8 mouse cellular contexts compared by ENCODE assay signal in genomic region chr16:36041625-36042020, GRCm38 (mm10). TPM values are rescaled to one million over a fixed set of nuclear protein-coding genes. Genes with fewer than 3 reads are reported as not detected.
DNase-seq lines count a peak whose midpoint lies in the region; ATAC-seq and TF ChIP-seq lines count a peak whose summit lies in the region.

No protein-coding gene starts in this region.

- H3K9ac ChIP-seq in embryonic facial prominence, embryonic 13.5 days, result peak overlapping the region; percentile 78
- H3K9ac ChIP-seq in intestine, embryonic 14.5 days (ENCODE audit: low read length), result peak overlapping the region; percentile 67

- ATAC-seq in embryonic facial prominence, embryonic 13.5 days (ENCODE audit: insufficient number of reproducible peaks, insufficient read depth, low FRiP score, low TSS enrichment, low read depth), result no peak
- ATAC-seq in intestine, embryonic 14.5 days (replicated peaks; ENCODE audit: low FRiP score, low TSS enrichment, low read depth), result no peak
- no peak for ATAC-seq in CD4-positive, CD25-positive, alpha-beta regulatory T cell, adult 4 months

- H3K4me3 ChIP-seq in lung, adult 2 months (replicated peaks; ENCODE audit: extremely low read depth, low read depth, low read length), result peak overlapping the region; percentile 83
- peak overlapping the region; percentile 62 for H3K4me3 ChIP-seq in embryonic facial prominence, embryonic 13.5 days
- peak overlapping the region; percentile 65 for H3K4me3 ChIP-seq in intestine, embryonic 14.5 days (ENCODE audit: low read depth, low read length)
- H3K4me3 ChIP-seq in myocyte, result peak overlapping the region; percentile 46

- DNase-seq in lung, adult 2 months, result no peak
- no peak for DNase-seq in lung, adult 18-20 months
- no peak for DNase-seq in intestine, embryonic 14.5 days (ENCODE audit: low spot score)
- DNase-seq in gastrocnemius, adult 18-20 months (ENCODE audit: low spot score), result no peak
- DNase-seq in kidney, postnatal 36 days, result no peak

- H3ac ChIP-seq in myocyte (ENCODE audit: control insufficient read depth, insufficient read length), result peak overlapping the region; percentile 49

- H3K4me1 ChIP-seq in lung, adult 2 months (ENCODE audit: control insufficient read depth, insufficient read depth, low read length), result peaks cover 3% of the 10 kb centered on the region; the same call in 1 of the 2 replicates
- H3K4me1 ChIP-seq in embryonic facial prominence, embryonic 13.5 days, result peaks cover 17% of the 10 kb centered on the region
- peaks cover 9% of the 10 kb centered on the region for H3K4me1 ChIP-seq in intestine, embryonic 14.5 days (replicated peaks; ENCODE audit: control insufficient read depth, insufficient read depth, low read length)

- no peak for TF ChIP-seq POLR2A in lung, adult 2 months (IDR thresholded peaks at IDR 0.05; ENCODE audit: borderline replicate concordance, extremely low read depth, low read depth, low read length)
- no peak for TF ChIP-seq POLR2A in myocyte (IDR thresholded peaks at IDR 0.05; ENCODE audit: insufficient read length, low read depth)

- H3K9me3 ChIP-seq in embryonic facial prominence, embryonic 13.5 days, result no peaks in the 10 kb centered on the region
- no peaks in the 10 kb centered on the region for H3K9me3 ChIP-seq in intestine, embryonic 14.5 days (ENCODE audit: control insufficient read depth, low read length)

- WGBS in lung, adult 2 months, result 21% methylated on average over 11 of the region's 11 CpGs
- WGBS in embryonic facial prominence, embryonic 13.5 days, result 28% methylated on average over 11 of the region's 11 CpGs
- WGBS in intestine, embryonic 14.5 days, result 24% methylated on average over 11 of the region's 11 CpGs

- peak overlapping the region; percentile 92 for H3K27ac ChIP-seq in embryonic facial prominence, embryonic 13.5 days
- H3K27ac ChIP-seq in intestine, embryonic 14.5 days (ENCODE audit: low read depth), result peak overlapping the region; percentile 80

- peaks cover 44% of the 10 kb centered on the region for H3K36me3 ChIP-seq in embryonic facial prominence, embryonic 13.5 days
- H3K36me3 ChIP-seq in intestine, embryonic 14.5 days (ENCODE audit: control insufficient read depth, insufficient read depth, low read length), result peaks cover 43% of the 10 kb centered on the region
- H3K36me3 ChIP-seq in myocyte (ENCODE audit: control insufficient read depth, insufficient read depth), result peaks cover 6% of the 10 kb centered on the region

- no peak for TF ChIP-seq CTCF in lung, adult 2 months (IDR thresholded peaks at IDR 0.05; ENCODE audit: insufficient read depth, low read length)

- H3K79me2 ChIP-seq in myocyte (ENCODE audit: control insufficient read depth, insufficient read depth), result peaks cover 12% of the 10 kb centered on the region

- H3K27me3 ChIP-seq in embryonic facial prominence, embryonic 13.5 days, result no peaks in the 10 kb centered on the region
- H3K27me3 ChIP-seq in intestine, embryonic 14.5 days (replicated peaks; ENCODE audit: control insufficient read depth, insufficient read depth, low read length), result no peaks in the 10 kb centered on the region
- H3K27me3 ChIP-seq in myocyte (ENCODE audit: control insufficient read depth, insufficient read depth, insufficient read length), result no peaks in the 10 kb centered on the region

- peak overlapping the region; percentile 67 for H3K4me2 ChIP-seq in embryonic facial prominence, embryonic 13.5 days
- peak overlapping the region; percentile 64 for H3K4me2 ChIP-seq in intestine, embryonic 14.5 days (ENCODE audit: low read length)
- H3K4me2 ChIP-seq in myocyte (ENCODE audit: low read depth), result peak overlapping the region; percentile 90

TF ChIP-seq in myocyte, 11 proteins besides CTCF, POLR2A, EP300 and RAD21:
- TF ChIP-seq CEBPB (IDR thresholded peaks at IDR 0.05; ENCODE audit: insufficient read depth, poor library complexity, severe bottlenecking) (no peak), USF1 (IDR thresholded peaks at IDR 0.05; ENCODE audit: low read depth) (no peak), POLR2AphosphoS2 (IDR thresholded peaks at IDR 0.05; ENCODE audit: insufficient read length, low read depth) (no peak), MYOD1 (IDR thresholded peaks at IDR 0.05; ENCODE audit: control insufficient read depth in 1 of 3, insufficient read length in 2 of 3, low read depth in 2 of 3) (no peak), TCF3 (IDR thresholded peaks at IDR 0.05; ENCODE audit: insufficient read length, low read depth) (no peak), E2F4 (IDR thresholded peaks at IDR 0.05; ENCODE audit: insufficient read depth) (no peak), MYOG (IDR thresholded peaks at IDR 0.05; ENCODE audit: control insufficient read depth in 1 of 3, insufficient read depth in 1 of 3, insufficient read length in 2 of 3, low read depth in 2 of 3) (no peak), MAX (IDR thresholded peaks at IDR 0.05; ENCODE audit: low read depth) (no peak), REST (IDR thresholded peaks at IDR 0.05; ENCODE audit: insufficient read depth, insufficient read length) (no peak), TCF12 (IDR thresholded peaks at IDR 0.05; ENCODE audit: insufficient read depth, poor library complexity, severe bottlenecking) (no peak), SRF (IDR thresholded peaks at IDR 0.05; ENCODE audit: control insufficient read depth, insufficient read length, low read depth) (no peak)

RNA-seq across cellular contexts. Expression of gene Wdr5b, which starts 0.6 kb away (rescaled TPM):
- polyA plus RNA-seq in lung, adult 2 months (2012; rRNA removed), result 1.2 and 2.5 TPM in 2 replicates
- 14.0 and 14.9 TPM in 2 replicates for polyA plus RNA-seq in embryonic facial prominence, embryonic 13.5 days (2015; fragmentation: Nextera tagmentation; extraction: Ambion mirVana)
- 8.5 and 8.7 TPM in 2 replicates for polyA plus RNA-seq in intestine, embryonic 14.5 days (2014; fragmentation: Nextera tagmentation; extraction: Ambion mirVana)
- polyA plus RNA-seq in myocyte (2012; fragmentation: generic; extraction: Trizol), result 1.9 TPM
- total RNA-seq in gastrocnemius, adult 18-20 months (2021), result 1 to 10 TPM; 2.2 to 2.4 TPM
- 1 to 10 TPM; 4.4 to 8.5 TPM for polyA plus RNA-seq in CD4-positive, CD25-positive, alpha-beta regulatory T cell, adult 4 months (2017; shearing (Covaris generic))

RNA-seq across cellular contexts. Expression of gene Fam162a, which starts 29.8 kb away (rescaled TPM):
- 39.7 and 41.3 TPM in 2 replicates for polyA plus RNA-seq in lung, adult 2 months (2012; rRNA removed)
- polyA plus RNA-seq in embryonic facial prominence, embryonic 13.5 days (2015; fragmentation: Nextera tagmentation; extraction: Ambion mirVana), result 445 and 482 TPM in 2 replicates
- polyA plus RNA-seq in intestine, embryonic 14.5 days (2014; fragmentation: Nextera tagmentation; extraction: Ambion mirVana), result 424 and 457 TPM in 2 replicates
- polyA plus RNA-seq in myocyte (2012; fragmentation: generic; extraction: Trizol), result 363 TPM
- 100 to 1,000 TPM; 118 to 126 TPM for total RNA-seq in gastrocnemius, adult 18-20 months (2021)
- 10 to 100 TPM; 71.7 to 98.7 TPM for polyA plus RNA-seq in CD4-positive, CD25-positive, alpha-beta regulatory T cell, adult 4 months (2017; shearing (Covaris generic))

RNA-seq across cellular contexts. Expression of gene Ccdc58, which starts 29.9 kb away (rescaled TPM):
- polyA plus RNA-seq in lung, adult 2 months (2012; rRNA removed), result 3.6 and 6.8 TPM in 2 replicates
- 96.1 and 114 TPM in 2 replicates for polyA plus RNA-seq in embryonic facial prominence, embryonic 13.5 days (2015; fragmentation: Nextera tagmentation; extraction: Ambion mirVana)
- 92.4 and 93.1 TPM in 2 replicates for polyA plus RNA-seq in intestine, embryonic 14.5 days (2014; fragmentation: Nextera tagmentation; extraction: Ambion mirVana)
- 41.8 TPM for polyA plus RNA-seq in myocyte (2012; fragmentation: generic; extraction: Trizol)
- total RNA-seq in gastrocnemius, adult 18-20 months (2021), result 10 to 100 TPM; 25.4 to 30.2 TPM
- polyA plus RNA-seq in CD4-positive, CD25-positive, alpha-beta regulatory T cell, adult 4 months (2017; shearing (Covaris generic)), result 10 to 100 TPM; 34.3 to 37.0 TPM
